Mouse (Mus musculus): ENCODE data around the gene Ces3a.
"Not testable (repeated sequence)": the region's sequence is repeated elsewhere in the genome, so short reads cannot be mapped to it uniquely, and the experiment has no call there.

Gene Ces3a

GRCm38 (mm10) chr8:105048371-105048854 is at the start of gene Ces3a:
Gene Ces3a (plus strand): TSS chr8:105048601.
- no peak for DNase-seq (ENCODE audit: extremely low spot score, low spot score)

- DNase-seq (ENCODE audit: extremely low spot score, low spot score): no peak
Observed at GRCm38 (mm10) chr8:104999183-104999582, 49.2 kb upstream of the Ces3a start.

- DNase-seq (ENCODE audit: extremely low spot score, low spot score): no peak
Observed at GRCm38 (mm10) chr8:105000586-105000985, 47.8 kb upstream of the Ces3a start, which contains the start of gene Ces2h. Gene Ces2h (plus strand): TSS chr8:105000853.

GRCm38 (mm10) chr8:105010000-105010399 is 38.4 kb upstream of the Ces3a start:
- DNase-seq (ENCODE audit: extremely low spot score, low spot score): no peak

- DNase-seq (ENCODE audit: extremely low spot score, low spot score): no peak
Observed at GRCm38 (mm10) chr8:105011136-105011535, 37.3 kb upstream of the Ces3a start.

- no peak for DNase-seq (ENCODE audit: extremely low spot score, low spot score)
Observed at GRCm38 (mm10) chr8:105014391-105014790, 34.0 kb upstream of the Ces3a start.

- no peak for DNase-seq (ENCODE audit: extremely low spot score, low spot score)
Observed at GRCm38 (mm10) chr8:105021954-105022353, 26.4 kb upstream of the Ces3a start.

- no peak for DNase-seq (ENCODE audit: extremely low spot score, low spot score)
Observed at GRCm38 (mm10) chr8:105023087-105023486, 25.3 kb upstream of the Ces3a start.

- no peak for DNase-seq (ENCODE audit: extremely low spot score, low spot score)
Observed at GRCm38 (mm10) chr8:105025050-105025449, 23.4 kb upstream of the Ces3a start.

- no peak for DNase-seq (ENCODE audit: extremely low spot score, low spot score)
Observed at GRCm38 (mm10) chr8:105043510-105043909, 4.9 kb upstream of the Ces3a start.

- DNase-seq (ENCODE audit: extremely low spot score, low spot score): no peak
Observed at GRCm38 (mm10) chr8:105045824-105046401, 2.5 kb upstream of the Ces3a start.

GRCm38 (mm10) chr8:105056211-105056610 is 7.8 kb downstream of the Ces3a start:
- no peak for DNase-seq (ENCODE audit: extremely low spot score, low spot score)

- DNase-seq (ENCODE audit: extremely low spot score, low spot score): no peak
Observed at GRCm38 (mm10) chr8:105060056-105060455, 11.7 kb downstream of the Ces3a start.

- peak; percentile 53 for DNase-seq (ENCODE audit: extremely low spot score, low spot score)
Observed at GRCm38 (mm10) chr8:105066761-105067160, 18.4 kb downstream of the Ces3a start.

- not testable (repeated sequence) for DNase-seq (ENCODE audit: extremely low spot score, low spot score)
Observed at GRCm38 (mm10) chr8:105067905-105068304, 19.5 kb downstream of the Ces3a start.

- DNase-seq (ENCODE audit: extremely low spot score, low spot score): no peak
Observed at GRCm38 (mm10) chr8:105068971-105069370, 20.6 kb downstream of the Ces3a start.

- no peak for DNase-seq (ENCODE audit: extremely low spot score, low spot score)
Observed at GRCm38 (mm10) chr8:105076601-105077000, 28.2 kb downstream of the Ces3a start.

- no peak for DNase-seq (ENCODE audit: extremely low spot score, low spot score)
Observed at GRCm38 (mm10) chr8:105077071-105077470, 28.7 kb downstream of the Ces3a start.

- no peak for DNase-seq (ENCODE audit: extremely low spot score, low spot score)
Observed at GRCm38 (mm10) chr8:105078591-105078990, 30.2 kb downstream of the Ces3a start.

GRCm38 (mm10) chr8:105080814-105081336 is 32.5 kb downstream of the Ces3a start:
- DNase-seq (ENCODE audit: extremely low spot score, low spot score): no peak

- no peak for DNase-seq (ENCODE audit: extremely low spot score, low spot score)
Observed at GRCm38 (mm10) chr8:105083449-105084050, 35.1 kb downstream of the Ces3a start, which contains the start of gene Ces3b. Gene Ces3b (plus strand): TSS chr8:105083753.

GRCm38 (mm10) chr8:105088166-105088565 is 39.8 kb downstream of the Ces3a start:
- DNase-seq (ENCODE audit: extremely low spot score, low spot score): not testable (repeated sequence)

GRCm38 (mm10) chr8:105088581-105088980 is 40.2 kb downstream of the Ces3a start:
- DNase-seq (ENCODE audit: extremely low spot score, low spot score): no peak

Measured in neural tube, embryonic 10.5 days (tissue).